Mouse (Mus musculus): Measurements from ENCODE around the gene Rnf43. TPM values are rescaled to one million over a fixed set of nuclear protein-coding genes. Genes with fewer than 3 reads are reported as not detected.
A peak's percentile ranks its signal among the peaks of the same experiment; 100 is the strongest.

Gene Rnf43
- polyA plus RNA-seq, 1 experiment from 2014 or later: 0.84 TPM

DNA sequence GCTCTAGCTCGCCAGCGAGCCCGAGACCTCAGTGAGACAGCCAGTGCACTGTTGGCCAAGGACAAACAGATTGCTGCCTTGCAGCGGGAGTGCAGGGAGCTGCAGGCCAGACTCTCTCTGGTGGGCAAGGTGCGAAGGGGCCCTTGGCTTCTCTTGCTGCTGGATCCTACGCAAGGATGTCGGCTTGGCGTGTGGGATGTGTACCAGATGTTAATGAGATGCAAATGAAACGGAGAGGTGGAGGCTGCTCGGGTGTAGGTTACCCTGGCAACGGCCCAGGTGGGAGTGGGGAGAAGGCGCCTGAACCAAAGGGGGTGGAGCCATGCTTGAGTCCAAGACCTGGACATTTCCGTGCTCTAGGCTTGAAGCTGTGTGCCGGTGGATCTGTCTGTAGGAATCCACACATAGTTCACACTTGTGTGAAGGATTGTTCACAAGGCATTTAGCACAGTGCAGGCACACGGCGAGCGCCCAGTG, 101.0 kb downstream of the Rnf43 start:
- Histone ChIP-seq H3K4me3 (replicated peaks; ENCODE audit: low read length) (peak overlapping the region; percentile 73), H3K4me1 (replicated peaks; ENCODE audit: control insufficient read depth, insufficient read depth, low read length) (peaks cover 42% of the 10 kb centered on the region), H3K4me2 (replicated peaks) (peak overlapping the region; percentile 94), H3K9me3 (ENCODE audit: control insufficient read depth, low read length) (no peaks in the 10 kb centered on the region), H3K27me3 (ENCODE audit: control insufficient read depth, insufficient read depth, low read length) (peaks cover 3% of the 10 kb centered on the region; the same call in 1 of the 2 replicates), H3K27ac (peak overlapping the region; percentile 84), H3K36me3 (replicated peaks; ENCODE audit: control insufficient read depth, insufficient read depth) (peaks cover 24% of the 10 kb centered on the region), H3K9ac (peak overlapping the region; percentile 71)
- peak; percentile 70 for ATAC-seq (ENCODE audit: low FRiP score)
- WGBS: 1% methylated on average over 17 of the region's 17 CpGs
- peak; percentile 80 for DNase-seq (ENCODE audit: low spot score)

DNA sequence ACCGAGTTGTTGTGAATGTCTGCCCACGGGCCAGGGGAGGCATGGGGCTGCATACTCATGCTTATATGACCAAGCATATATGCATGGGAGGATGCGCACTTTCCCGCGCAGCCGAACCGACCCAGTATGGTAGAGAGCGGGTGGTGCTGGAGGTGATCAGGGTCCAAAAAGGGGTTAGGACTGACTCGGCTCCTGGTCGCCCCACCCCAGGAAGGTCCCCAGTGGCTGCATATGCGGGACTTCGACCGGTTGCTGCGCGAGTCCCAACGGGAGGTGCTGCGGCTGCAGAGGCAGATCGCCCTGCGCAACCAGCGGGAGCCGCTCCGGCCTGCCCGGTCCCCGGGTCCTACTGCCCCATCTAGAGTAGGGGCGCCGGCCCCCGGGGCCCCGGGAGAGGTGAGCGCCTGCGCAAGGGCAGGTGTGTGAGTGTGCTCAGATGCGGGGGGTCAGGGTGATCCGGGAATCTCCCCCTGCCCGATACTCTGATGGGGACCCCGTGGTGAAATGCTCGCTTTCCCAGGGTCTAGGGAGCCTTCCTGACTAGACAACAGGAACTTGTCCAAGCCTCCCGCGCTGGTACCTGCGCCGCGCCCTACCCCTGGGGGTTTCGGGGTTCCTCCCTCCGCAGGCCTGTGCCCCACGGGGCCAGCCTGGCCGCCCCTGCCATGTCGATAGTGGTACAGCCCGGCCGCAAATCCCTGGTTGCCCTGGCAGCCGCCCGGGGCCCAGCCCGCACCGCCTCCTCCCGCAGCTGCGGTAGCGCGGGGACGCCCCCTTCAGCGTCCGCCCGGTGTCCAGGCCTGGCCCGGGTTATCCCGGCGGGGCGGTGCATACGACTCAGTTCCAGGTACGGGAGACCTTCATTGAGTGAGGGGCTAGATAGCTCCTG, 101.7 kb downstream of the Rnf43 start:
- peaks cover 42% of the 10 kb centered on the region for H3K4me1 ChIP-seq (replicated peaks; ENCODE audit: control insufficient read depth, insufficient read depth, low read length)
- peaks cover 29% of the 10 kb centered on the region for H3K36me3 ChIP-seq (replicated peaks; ENCODE audit: control insufficient read depth, insufficient read depth)
- H3K27ac ChIP-seq: peak overlapping the region; percentile 84
- peak overlapping the region; percentile 73 for H3K4me3 ChIP-seq (replicated peaks; ENCODE audit: low read length)
- peak; percentile 51 for ATAC-seq (ENCODE audit: low FRiP score)
- WGBS: under 1% methylated on average over 65 of the region's 65 CpGs
- H3K9me3 ChIP-seq (ENCODE audit: control insufficient read depth, low read length): no peaks in the 10 kb centered on the region
- peak; percentile 51 for DNase-seq (ENCODE audit: low spot score)
- H3K4me2 ChIP-seq (replicated peaks): peak overlapping the region; percentile 94
- H3K9ac ChIP-seq: peak overlapping the region; percentile 71
- peaks cover 3% of the 10 kb centered on the region; the same call in 1 of the 2 replicates for H3K27me3 ChIP-seq (ENCODE audit: control insufficient read depth, insufficient read depth, low read length)

DNA sequence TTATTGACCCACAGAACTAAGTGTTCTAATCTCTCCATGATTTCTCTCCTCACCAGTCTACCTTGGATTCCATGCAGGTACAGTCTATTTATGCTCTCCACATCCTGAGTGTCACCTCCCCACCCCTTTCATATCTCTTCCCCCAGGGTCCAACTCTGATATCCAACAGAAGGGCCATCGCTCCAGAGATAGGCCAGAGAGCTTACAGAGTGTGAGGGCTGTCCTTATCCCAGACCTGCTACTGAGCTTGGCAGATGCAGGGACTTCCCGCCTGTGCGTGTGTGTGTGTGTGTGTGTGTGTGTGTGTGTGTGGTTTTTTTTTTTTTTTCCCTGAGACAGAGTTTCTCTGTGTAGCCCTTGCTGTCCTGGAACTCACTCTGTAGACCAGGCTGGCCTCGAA, 106.2 kb downstream of the Rnf43 start:
- no peak for ATAC-seq (ENCODE audit: low FRiP score)
- Histone ChIP-seq H3K27ac (no peak overlapping the region), H3K36me3 (replicated peaks; ENCODE audit: control insufficient read depth, insufficient read depth) (peaks cover 74% of the 10 kb centered on the region), H3K9me3 (ENCODE audit: control insufficient read depth, low read length) (no peaks in the 10 kb centered on the region), H3K4me3 (replicated peaks; ENCODE audit: low read length) (no peak overlapping the region), H3K27me3 (ENCODE audit: control insufficient read depth, insufficient read depth, low read length) (peaks cover 3% of the 10 kb centered on the region; the same call in 1 of the 2 replicates), H3K4me2 (replicated peaks) (no peak overlapping the region), H3K9ac (no peak overlapping the region), H3K4me1 (replicated peaks; ENCODE audit: control insufficient read depth, insufficient read depth, low read length) (peaks cover 9% of the 10 kb centered on the region)
- 96% methylated on average over 4 of the region's 4 CpGs for WGBS
- no peak for DNase-seq (ENCODE audit: low spot score)

DNA sequence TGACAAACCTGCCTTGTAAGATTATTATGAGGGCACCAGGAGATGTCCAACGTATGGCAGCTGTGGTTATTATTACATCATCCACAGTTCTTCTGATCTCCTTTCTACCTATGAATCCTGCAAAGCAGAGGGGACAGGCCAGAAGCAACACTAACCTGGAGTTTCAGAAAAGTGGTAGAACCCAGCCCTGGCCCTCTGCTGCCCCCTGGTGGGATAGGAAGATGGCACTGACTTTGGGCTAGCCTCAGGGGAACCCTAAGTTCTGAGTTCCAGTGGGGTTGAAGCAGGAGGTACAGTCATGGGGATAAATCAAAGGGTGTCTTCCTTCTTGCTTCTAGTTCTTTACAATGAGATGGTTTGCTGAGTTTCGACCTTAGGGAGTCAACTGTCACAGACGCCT, 108.5 kb downstream of the Rnf43 start:
- H3K4me3 ChIP-seq (replicated peaks; ENCODE audit: low read length): no peak overlapping the region
- DNase-seq (ENCODE audit: low spot score): peak; percentile 62
- H3K9ac ChIP-seq: no peak overlapping the region
- peaks cover 2% of the 10 kb centered on the region; the same call in 1 of the 2 replicates for H3K27me3 ChIP-seq (ENCODE audit: control insufficient read depth, insufficient read depth, low read length)
- ATAC-seq (ENCODE audit: low FRiP score): no peak
- no peaks in the 10 kb centered on the region for H3K4me1 ChIP-seq (replicated peaks; ENCODE audit: control insufficient read depth, insufficient read depth, low read length)
- H3K9me3 ChIP-seq (ENCODE audit: control insufficient read depth, low read length): no peaks in the 10 kb centered on the region
- peaks cover 88% of the 10 kb centered on the region for H3K36me3 ChIP-seq (replicated peaks; ENCODE audit: control insufficient read depth, insufficient read depth)
- H3K4me2 ChIP-seq (replicated peaks): no peak overlapping the region
- no peak overlapping the region for H3K27ac ChIP-seq
- WGBS: 64% methylated on average over 3 of the region's 3 CpGs

DNA sequence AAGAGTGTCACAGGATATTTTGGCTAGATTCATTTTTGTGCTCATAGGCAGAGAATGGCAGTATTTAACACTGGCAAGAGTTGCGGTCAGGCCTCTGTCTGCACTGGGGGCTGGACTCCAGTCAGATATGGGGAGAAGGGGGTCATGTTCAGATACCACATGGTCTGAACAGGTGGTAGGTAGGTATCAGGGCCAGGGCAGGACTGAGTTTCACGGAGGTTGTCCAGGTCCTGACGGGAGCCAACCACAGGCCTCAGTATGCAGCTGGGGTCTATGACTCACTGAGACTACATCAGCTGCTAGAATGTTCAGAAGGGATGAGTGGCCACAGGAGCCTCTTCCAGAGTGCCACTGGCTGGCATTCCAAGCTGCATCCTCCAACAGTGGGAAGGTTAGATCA, 109.8 kb downstream of the Rnf43 start:
- Histone ChIP-seq H3K9ac (no peak overlapping the region), H3K27me3 (ENCODE audit: control insufficient read depth, insufficient read depth, low read length) (no peaks in the 10 kb centered on the region), H3K36me3 (replicated peaks; ENCODE audit: control insufficient read depth, insufficient read depth) (peaks cover 92% of the 10 kb centered on the region), H3K27ac (no peak overlapping the region), H3K4me2 (replicated peaks) (no peak overlapping the region), H3K4me3 (replicated peaks; ENCODE audit: low read length) (no peak overlapping the region), H3K9me3 (ENCODE audit: control insufficient read depth, low read length) (no peaks in the 10 kb centered on the region), H3K4me1 (replicated peaks; ENCODE audit: control insufficient read depth, insufficient read depth, low read length) (no peaks in the 10 kb centered on the region)
- DNase-seq (ENCODE audit: low spot score) (no peak), ATAC-seq (ENCODE audit: low FRiP score) (no peak)
- WGBS: 84% methylated on average over 3 of the region's 3 CpGs

DNA sequence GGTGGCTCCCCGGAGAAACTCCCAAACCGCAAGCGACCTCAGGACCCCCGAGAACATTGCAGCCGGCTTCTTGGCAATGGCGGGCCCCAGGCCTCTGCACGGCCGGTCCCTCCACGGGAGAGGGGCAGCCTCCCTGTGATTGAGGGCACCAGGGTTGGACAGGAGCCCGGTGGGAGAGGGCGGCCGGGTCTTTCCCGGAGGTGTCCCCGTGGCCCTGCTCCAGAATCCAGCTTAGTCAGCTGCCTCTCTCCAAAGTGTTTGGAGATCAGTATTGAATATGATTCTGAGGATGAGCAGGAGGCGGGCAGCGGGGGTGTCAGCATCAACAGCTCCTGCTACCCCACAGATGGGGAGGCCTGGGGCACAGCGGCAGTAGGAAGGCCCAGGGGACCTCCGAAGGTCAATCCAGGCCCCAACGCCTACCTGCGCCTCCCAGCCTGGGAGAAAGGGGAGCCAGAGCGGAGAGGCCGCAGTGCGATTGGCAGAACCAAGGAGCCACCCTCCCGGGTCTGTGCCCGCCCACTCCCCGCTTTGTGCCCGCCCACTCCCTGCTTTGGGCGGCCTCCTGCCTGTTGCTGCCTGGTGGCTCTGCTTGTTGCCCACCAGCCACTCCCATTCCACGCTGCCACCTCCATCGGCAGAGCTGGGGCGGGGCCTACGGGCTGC, 115.7 kb downstream of the Rnf43 start:
- 11% methylated on average over 30 of the region's 32 CpGs for WGBS
- peak; percentile 40 for DNase-seq (ENCODE audit: low spot score)
- Histone ChIP-seq H3K27me3 (ENCODE audit: control insufficient read depth, insufficient read depth, low read length) (no peaks in the 10 kb centered on the region), H3K9me3 (ENCODE audit: control insufficient read depth, low read length) (no peaks in the 10 kb centered on the region), H3K4me3 (replicated peaks; ENCODE audit: low read length) (peak overlapping the region; percentile 15), H3K9ac (peak overlapping the region; percentile 36; the same call in 1 of the 2 replicates), H3K36me3 (replicated peaks; ENCODE audit: control insufficient read depth, insufficient read depth) (peaks cover 72% of the 10 kb centered on the region), H3K4me2 (replicated peaks) (peak overlapping the region; percentile 50), H3K4me1 (replicated peaks; ENCODE audit: control insufficient read depth, insufficient read depth, low read length) (0 out of 2 replicates have a peak, but pooled peaks cover 6% of the 10 kb centered on the region), H3K27ac (no peak overlapping the region)
- ATAC-seq (ENCODE audit: low FRiP score): peak; percentile 61; the same call in 1 of the 2 replicates

DNA sequence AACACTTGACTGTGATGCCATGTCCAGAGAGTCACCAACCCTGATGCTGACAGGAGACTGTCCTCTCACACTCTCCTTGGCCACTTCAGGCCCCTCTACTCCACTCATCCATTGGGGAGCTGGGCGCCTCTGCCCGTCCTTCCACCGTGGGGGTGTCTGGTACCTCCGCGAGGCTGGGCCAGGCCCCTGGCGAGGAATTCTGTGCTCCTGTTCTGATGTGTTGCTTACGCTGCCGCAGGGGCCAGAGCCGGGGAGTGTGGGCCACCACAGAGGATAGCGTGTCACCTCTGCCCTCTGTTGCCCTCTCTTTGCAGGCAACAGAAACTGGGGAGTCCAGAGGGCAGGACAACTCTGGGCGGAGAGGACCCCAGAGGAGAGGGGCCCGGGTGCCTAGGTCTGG, 116.4 kb downstream of the Rnf43 start:
- H3K27ac ChIP-seq: no peak overlapping the region
- H3K4me1 ChIP-seq (replicated peaks; ENCODE audit: control insufficient read depth, insufficient read depth, low read length): 0 out of 2 replicates have a peak, but pooled peaks cover 6% of the 10 kb centered on the region
- 42% methylated on average over 12 of the region's 12 CpGs for WGBS
- peaks cover 65% of the 10 kb centered on the region for H3K36me3 ChIP-seq (replicated peaks; ENCODE audit: control insufficient read depth, insufficient read depth)
- peak overlapping the region; percentile 50 for H3K4me2 ChIP-seq (replicated peaks)
- ATAC-seq (ENCODE audit: low FRiP score): no peak
- peak overlapping the region; percentile 36; the same call in 1 of the 2 replicates for H3K9ac ChIP-seq
- no peaks in the 10 kb centered on the region for H3K9me3 ChIP-seq (ENCODE audit: control insufficient read depth, low read length)
- no peaks in the 10 kb centered on the region for H3K27me3 ChIP-seq (ENCODE audit: control insufficient read depth, insufficient read depth, low read length)
- H3K4me3 ChIP-seq (replicated peaks; ENCODE audit: low read length): no peak overlapping the region
- no peak for DNase-seq (ENCODE audit: low spot score)

DNA sequence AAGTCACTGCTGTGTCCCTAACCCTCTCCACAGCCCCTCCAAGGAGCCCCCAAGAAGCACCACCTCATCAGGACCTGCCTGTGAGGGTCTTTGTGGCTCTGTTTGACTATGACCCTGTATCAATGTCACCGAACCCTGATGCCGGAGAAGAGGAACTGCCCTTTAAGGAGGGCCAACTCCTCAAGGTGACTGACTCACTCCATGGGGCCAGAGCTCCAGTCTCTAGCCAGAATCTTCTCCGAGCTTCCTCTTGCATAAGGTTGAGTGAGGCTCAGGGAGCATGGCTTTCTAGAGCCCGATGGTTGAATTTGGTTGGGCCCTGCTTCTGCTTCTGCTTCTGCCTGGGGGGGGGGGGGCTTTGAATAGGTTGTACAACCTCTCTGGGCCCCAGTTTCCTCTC, 116.9 kb downstream of the Rnf43 start:
- DNase-seq (ENCODE audit: low spot score) (no peak), ATAC-seq (ENCODE audit: low FRiP score) (no peak)
- H3K4me1 ChIP-seq (replicated peaks; ENCODE audit: control insufficient read depth, insufficient read depth, low read length): 0 out of 2 replicates have a peak, but pooled peaks cover 6% of the 10 kb centered on the region
- no peak overlapping the region for H3K9ac ChIP-seq
- H3K9me3 ChIP-seq (ENCODE audit: control insufficient read depth, low read length): no peaks in the 10 kb centered on the region
- no peak overlapping the region for H3K27ac ChIP-seq
- H3K4me2 ChIP-seq (replicated peaks): no peak overlapping the region
- H3K27me3 ChIP-seq (ENCODE audit: control insufficient read depth, insufficient read depth, low read length): no peaks in the 10 kb centered on the region
- no peak overlapping the region for H3K4me3 ChIP-seq (replicated peaks; ENCODE audit: low read length)
- 88% methylated on average over 4 of the region's 4 CpGs for WGBS
- peaks cover 66% of the 10 kb centered on the region for H3K36me3 ChIP-seq (replicated peaks; ENCODE audit: control insufficient read depth, insufficient read depth)

DNA sequence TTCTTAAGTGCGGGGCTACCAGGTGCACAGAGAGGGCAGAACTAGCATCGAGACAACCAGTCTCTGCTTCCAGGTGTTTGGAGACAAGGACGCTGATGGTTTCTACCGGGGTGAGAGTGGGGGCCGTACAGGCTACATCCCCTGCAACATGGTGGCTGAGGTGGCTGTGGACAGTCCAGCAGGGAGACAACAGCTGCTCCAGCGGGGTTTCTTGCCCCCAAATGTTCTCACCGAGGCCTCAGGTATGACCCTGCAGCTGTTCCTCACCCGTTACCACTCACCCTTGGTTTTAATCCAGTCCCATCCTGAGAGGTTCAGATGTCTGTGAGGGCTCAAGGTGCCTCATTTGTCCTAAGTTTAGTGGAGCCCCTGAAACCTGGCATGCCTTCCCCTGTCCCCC, 117.6 kb downstream of the Rnf43 start:
- Histone ChIP-seq H3K9ac (no peak overlapping the region), H3K4me1 (replicated peaks; ENCODE audit: control insufficient read depth, insufficient read depth, low read length) (0 out of 2 replicates have a peak, but pooled peaks cover 6% of the 10 kb centered on the region), H3K9me3 (ENCODE audit: control insufficient read depth, low read length) (no peaks in the 10 kb centered on the region), H3K36me3 (replicated peaks; ENCODE audit: control insufficient read depth, insufficient read depth) (peaks cover 68% of the 10 kb centered on the region), H3K27me3 (ENCODE audit: control insufficient read depth, insufficient read depth, low read length) (no peaks in the 10 kb centered on the region), H3K4me3 (replicated peaks; ENCODE audit: low read length) (no peak overlapping the region), H3K4me2 (replicated peaks) (no peak overlapping the region), H3K27ac (no peak overlapping the region)
- ATAC-seq (ENCODE audit: low FRiP score) (no peak), DNase-seq (ENCODE audit: low spot score) (no peak)
- WGBS: 87% methylated on average over 8 of the region's 8 CpGs
